Mouse (Mus musculus) T-helper 1 cell (primary cell): ENCODE data around the gene Rcc1l.

ENCODE experiments used
- in situ Hi-C: fragments of 300-600 bp; cut with MboI, MseI; formaldehyde crosslinking; loops from one replicate; pipeline ENCODE4 v1.15.1; 2025; ENCODE audit warnings: high pct_unique_total_duplicates

The Rcc1l gene

GRCm38 (mm10) chr5:134176169-134176881 lies at the start of gene Rcc1l:
Rcc1l (minus strand) TSS chr5:134176774.
- in situ Hi-C loops, result no loop called here

GRCm38 (mm10) chr5:134225110-134225901 lies 48.7 kb upstream of the Rcc1l start:
- in situ Hi-C loops, result loop anchor here (5.0 kb wide), 1 partner anchor 117 kb away; no protein-coding TSS in a partner anchor

- in situ Hi-C loops, result loop anchor here (5.0 kb wide), 1 partner anchor 34 kb away; no protein-coding TSS in a partner anchor
These were observed 45.2 kb upstream of the Rcc1l start for GRCm38 (mm10) chr5:134221708-134222150.

GRCm38 (mm10) chr5:134221278-134221677 lies 44.7 kb upstream of the Rcc1l start:
- in situ Hi-C loops, result loop anchor here (5.0 kb wide), 1 partner anchor 34 kb away; no protein-coding TSS in a partner anchor

GRCm38 (mm10) chr5:134217900-134218299 lies 41.3 kb upstream of the Rcc1l start:
- in situ Hi-C loops, result no loop called here

- in situ Hi-C loops, result no loop called here
These were observed 37.6 kb upstream of the Rcc1l start for GRCm38 (mm10) chr5:134214021-134214806.

GRCm38 (mm10) chr5:134209931-134210554 lies 33.5 kb upstream of the Rcc1l start:
- in situ Hi-C loops, result no loop called here

GRCm38 (mm10) chr5:134206721-134207120 lies 30.1 kb upstream of the Rcc1l start:
- in situ Hi-C loops, result no loop called here

- in situ Hi-C loops, result loop anchor here (5.0 kb wide), 1 partner anchor 289 kb away; no protein-coding TSS in a partner anchor
These were observed 17.1 kb upstream of the Rcc1l start for GRCm38 (mm10) chr5:134193664-134194063.

GRCm38 (mm10) chr5:134188571-134188970 lies 12.0 kb upstream of the Rcc1l start:
- in situ Hi-C loops, result loop anchor here (5.0 kb wide), 2 partner anchors 34 to 154 kb away; no protein-coding TSS in a partner anchor

GRCm38 (mm10) chr5:134186961-134187731 lies 10.6 kb upstream of the Rcc1l start:
- in situ Hi-C loops, result loop anchor here (5.0 kb wide), 2 partner anchors 35 to 155 kb away; no protein-coding TSS in a partner anchor

GRCm38 (mm10) chr5:134186059-134186458 lies 9.5 kb upstream of the Rcc1l start:
- in situ Hi-C loops, result loop anchor here (5.0 kb wide), 2 partner anchors 36 to 156 kb away; no protein-coding TSS in a partner anchor

- in situ Hi-C loops, result no loop called here
These were observed 7.6 kb upstream of the Rcc1l start, which contains the start of gene Gtf2ird2 for GRCm38 (mm10) chr5:134183880-134184808. Gtf2ird2 (plus strand) TSS chr5:134184019.

- in situ Hi-C loops, result no loop called here
These were observed 6.6 kb upstream of the Rcc1l start for GRCm38 (mm10) chr5:134183162-134183561.

- in situ Hi-C loops, result no loop called here
These were observed 6.2 kb upstream of the Rcc1l start for GRCm38 (mm10) chr5:134182735-134183134.

- in situ Hi-C loops, result no loop called here
These were observed 5.6 kb upstream of the Rcc1l start for GRCm38 (mm10) chr5:134182172-134182571.

- in situ Hi-C loops, result no loop called here
These were observed 3.3 kb upstream of the Rcc1l start for GRCm38 (mm10) chr5:134179871-134180270.

- in situ Hi-C loops, result no loop called here
These were observed 2.0 kb upstream of the Rcc1l start for GRCm38 (mm10) chr5:134178536-134178935.

GRCm38 (mm10) chr5:134175696-134176095 lies 878 bp downstream of the Rcc1l start:
- in situ Hi-C loops, result no loop called here
